Mouse (Mus musculus) CD4-positive, CD25-positive, alpha-beta regulatory T cell, adult 2 months (primary cell): Measurements from ENCODE around the gene Rbms2.
A peak's percentile ranks its signal among the peaks of the same experiment; 100 is the strongest.

Source experiments
- DNase-seq: peaks from one replicate; pipeline ENCODE4 v3.0.0-alpha.2; 2012; ENCODE audit warnings: low read depth, low spot score

Gene Rbms2

GRCm38 (mm10) chr10:128140236-128140952 is 39.7 kb downstream of the Rbms2 start:
- peak; percentile 81 for DNase-seq

GRCm38 (mm10) chr10:128135374-128135773 is 44.7 kb downstream of the Rbms2 start:
- peak; percentile 64 for DNase-seq

DNA sequence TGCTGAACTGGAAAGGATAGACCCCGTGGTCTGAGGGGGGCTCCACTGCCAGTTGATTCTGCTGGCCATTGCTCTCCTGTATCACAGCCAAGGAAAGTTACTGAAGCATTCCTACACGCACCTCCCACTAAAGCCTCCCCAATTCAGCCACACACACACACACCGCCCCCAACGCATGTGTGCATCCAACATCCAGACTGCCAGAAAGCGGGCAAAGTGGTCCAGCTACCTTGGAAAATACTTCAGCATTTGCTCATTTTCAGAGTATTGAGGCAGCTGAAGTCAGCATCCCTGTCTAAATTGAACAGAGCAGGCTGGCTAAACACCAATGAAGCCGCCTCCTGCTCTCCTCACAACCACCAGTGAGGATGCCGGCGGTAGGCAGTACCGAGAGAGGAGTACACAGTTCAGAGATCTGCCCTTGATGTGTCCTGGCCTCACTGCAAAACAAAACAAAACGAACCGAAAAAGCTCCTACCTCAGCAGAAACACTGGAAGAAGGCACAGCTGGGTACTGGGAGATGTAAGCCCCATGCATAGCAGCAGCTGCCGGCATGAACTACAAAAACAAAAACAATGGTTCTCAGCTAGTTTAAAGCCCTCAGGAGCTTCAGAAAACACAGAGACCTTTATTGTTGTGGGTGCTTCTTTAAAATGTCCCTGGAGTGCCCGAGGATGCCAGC is 46.3 kb downstream of the Rbms2 start:
- DNase-seq, result no peak

- no peak for DNase-seq
Measured at GRCm38 (mm10) chr10:128131812-128132211, 48.3 kb downstream of the Rbms2 start.

DNA sequence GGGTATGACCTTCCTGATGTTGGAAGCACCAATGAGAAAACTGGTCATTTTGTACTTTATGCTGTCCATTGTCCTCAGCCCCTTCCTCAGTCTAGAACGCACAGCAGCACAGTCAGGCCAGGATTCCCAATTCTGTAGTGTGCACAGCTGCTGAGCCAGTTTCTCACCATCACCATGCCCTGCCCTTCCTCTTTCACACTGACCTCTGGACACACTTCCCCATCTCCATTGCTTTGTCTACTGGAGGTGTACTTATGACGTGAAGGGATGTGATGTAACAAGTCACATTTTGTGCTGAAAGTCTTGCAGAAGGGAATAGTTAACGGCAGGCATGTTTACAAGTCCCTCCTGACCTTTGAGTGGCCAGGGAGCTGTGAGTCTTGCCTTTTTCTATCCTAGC is 48.8 kb downstream of the Rbms2 start:
- no peak for DNase-seq

GRCm38 (mm10) chr10:128128143-128128542 is 52.0 kb downstream of the Rbms2 start:
- no peak for DNase-seq

- no peak for DNase-seq
Measured at GRCm38 (mm10) chr10:128127497-128127896, 52.6 kb downstream of the Rbms2 start.

DNA sequence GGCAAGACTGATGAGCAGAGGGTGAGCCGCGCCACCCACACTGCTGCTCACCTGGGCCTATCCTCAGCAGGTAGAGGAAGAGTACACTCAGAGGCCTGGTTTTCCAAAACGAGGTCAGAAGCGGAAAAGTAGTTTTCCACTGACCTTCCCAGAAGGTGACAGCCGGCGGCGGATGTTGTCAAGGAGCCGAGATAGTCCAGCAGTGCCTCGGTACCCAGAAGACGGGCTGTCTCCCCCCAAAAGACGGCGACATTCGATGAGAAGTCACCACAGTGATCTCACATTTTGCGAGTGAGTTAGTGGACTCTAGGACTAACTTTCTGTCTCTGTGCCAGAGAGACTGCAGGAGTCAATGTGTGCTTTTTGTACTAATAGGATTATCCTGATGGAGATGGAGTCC is 54.1 kb downstream of the Rbms2 start:
- DNase-seq, result no peak

DNA sequence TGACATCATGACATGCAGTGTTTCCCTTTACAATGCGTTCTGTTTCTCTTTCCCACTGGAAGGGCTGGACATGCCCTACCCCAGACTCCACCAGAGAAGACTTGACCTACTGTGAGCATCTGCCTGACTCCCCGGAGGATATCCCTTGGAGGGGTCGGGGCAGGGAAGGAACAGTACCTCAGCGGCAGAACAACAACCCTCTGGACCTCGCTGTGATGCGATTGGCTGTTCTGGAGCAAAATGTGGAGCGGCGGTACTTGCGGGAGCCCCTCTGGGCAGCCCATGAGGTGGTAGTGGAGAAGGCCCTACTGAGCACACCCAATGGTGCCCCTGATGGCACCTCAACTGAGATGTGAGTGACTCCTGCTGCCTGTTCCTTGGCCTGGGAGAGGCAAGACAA is 55.3 kb downstream of the Rbms2 start:
- DNase-seq, result no peak

DNA sequence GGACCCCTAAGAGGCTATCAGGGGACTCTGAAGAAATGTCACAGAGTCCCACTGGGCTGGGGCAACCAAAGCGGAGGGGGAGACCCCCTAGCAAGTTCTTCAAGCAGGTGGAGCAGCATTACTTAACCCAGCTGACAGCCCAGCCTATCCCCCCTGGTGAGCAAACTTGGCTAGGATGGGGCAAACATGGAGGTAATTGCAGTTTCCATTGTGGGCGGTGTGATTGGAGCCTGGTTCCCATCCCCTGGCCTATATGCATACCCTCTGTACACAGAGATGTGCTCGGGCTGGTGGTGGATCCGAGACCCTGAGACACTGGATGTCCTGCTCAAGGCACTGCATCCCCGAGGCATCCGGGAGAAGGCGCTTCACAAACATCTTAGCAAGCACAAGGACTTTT is 56.3 kb downstream of the Rbms2 start:
- DNase-seq, result no peak

DNA sequence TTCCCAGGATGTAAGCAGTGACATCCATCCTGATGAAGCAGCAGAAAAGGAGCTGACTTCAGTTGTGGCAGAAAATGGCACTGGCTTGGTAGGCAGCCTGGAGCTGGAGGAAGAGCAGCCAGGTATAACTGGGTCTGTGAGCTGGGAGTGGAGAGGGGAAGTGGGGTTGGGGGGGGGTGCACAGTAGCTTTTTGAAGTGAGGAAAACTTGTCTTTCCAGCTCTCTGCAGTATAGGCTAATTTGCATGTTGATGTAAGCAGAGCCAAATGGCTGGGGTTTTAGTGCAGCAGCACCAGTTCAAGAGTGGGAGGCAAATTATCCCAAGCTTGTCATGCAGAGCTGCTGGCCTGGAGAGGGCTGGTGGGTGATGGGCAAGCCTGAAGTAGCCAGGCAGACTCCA is 68.9 kb downstream of the Rbms2 start:
- no peak for DNase-seq

DNA sequence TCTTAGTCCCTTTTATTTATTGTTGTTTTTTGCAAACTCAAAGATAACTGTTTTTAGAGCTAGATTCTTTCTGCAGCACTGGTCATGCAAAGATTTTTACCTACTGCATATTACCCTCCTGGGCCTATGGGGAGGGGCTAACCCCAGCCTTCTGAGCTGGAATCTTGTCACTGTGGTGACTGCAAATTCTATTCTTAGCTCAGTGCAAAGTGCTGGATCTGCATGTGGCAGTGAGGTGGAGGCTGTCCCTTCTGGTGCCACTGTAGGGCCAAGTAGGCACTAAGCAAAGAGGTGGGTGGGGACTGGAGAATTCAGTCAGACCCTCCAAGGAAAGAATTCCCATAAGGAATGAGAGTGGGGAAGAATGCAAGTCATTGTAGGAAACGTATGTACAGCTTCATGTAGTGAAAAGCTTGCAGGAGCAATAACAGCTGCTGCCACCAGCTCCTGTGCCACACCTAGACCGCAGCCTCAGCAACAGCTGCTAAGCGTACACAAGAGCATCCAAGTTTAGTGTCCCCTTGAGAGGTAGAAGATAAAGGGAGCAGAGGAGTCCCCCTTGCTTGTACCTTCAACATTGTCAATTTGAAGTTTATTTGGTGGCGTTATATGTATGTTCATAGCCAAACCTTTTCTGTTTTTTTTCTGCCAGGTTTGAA is 69.9 kb downstream of the Rbms2 start:
- DNase-seq, result no peak

DNA sequence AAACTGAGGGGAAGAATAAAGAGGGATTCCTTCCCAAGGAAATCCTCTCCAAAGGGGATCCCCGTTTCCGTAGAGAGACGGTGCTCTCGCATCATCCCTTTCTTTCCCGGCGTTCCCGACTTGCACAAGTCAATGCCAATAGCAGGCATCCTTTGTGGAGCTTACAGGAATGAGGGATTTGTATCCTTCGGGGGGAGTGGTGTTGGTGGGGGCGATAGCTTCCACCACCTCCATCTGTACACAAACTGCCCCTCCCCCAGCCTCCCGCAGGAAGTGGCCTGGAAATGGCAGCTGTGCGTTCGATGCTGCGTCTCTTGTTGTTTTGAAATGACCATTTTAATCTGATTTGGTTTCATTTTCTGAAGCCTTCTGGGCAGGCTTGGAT is 82.5 kb downstream of the Rbms2 start:
- DNase-seq, result peak; percentile 69

GRCm38 (mm10) chr10:128096693-128097586 is 83.2 kb downstream of the Rbms2 start:
- peak; percentile 91 for DNase-seq

- no peak for DNase-seq
Measured at GRCm38 (mm10) chr10:128096313-128096692, 83.8 kb downstream of the Rbms2 start.

GRCm38 (mm10) chr10:128095003-128095636 is 85.0 kb downstream of the Rbms2 start:
- no peak for DNase-seq

DNA sequence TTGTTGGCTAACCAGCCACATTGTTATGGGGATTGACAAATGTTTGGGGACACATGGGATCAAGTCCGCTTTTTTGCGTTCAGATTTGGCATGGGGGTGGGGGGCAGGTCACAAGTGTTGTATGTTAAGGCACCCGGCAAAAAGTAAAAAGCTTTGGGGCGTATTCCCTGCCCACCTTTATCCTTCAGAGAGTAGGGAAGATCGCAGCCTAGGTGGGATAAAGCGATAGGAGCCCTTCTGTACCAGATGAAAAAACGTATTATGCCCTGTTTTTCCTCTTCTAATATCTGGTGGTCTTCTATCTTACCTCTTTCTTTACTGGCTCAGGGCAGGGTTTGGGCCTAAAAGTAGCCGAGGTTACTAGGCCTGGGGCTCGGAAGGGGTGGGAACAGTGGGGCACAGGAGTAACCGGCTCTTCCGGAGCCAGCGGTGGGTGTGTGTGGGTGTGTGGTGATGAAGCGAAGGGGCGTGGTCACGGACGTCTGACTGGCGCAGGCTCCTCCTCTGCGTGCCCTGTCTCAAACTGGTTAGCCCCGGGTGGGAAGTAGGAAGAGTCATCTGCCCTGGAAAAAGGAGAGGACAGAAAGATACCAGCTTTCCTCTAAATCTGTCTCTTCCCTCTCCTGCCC is 85.6 kb downstream of the Rbms2 start:
- peak; percentile 95 for DNase-seq

- DNase-seq, result peak; percentile 54
Measured at GRCm38 (mm10) chr10:128093496-128094294, 86.4 kb downstream of the Rbms2 start.

- peak; percentile 79 for DNase-seq
Measured at GRCm38 (mm10) chr10:128092506-128093495, 87.3 kb downstream of the Rbms2 start.
